Mouse (Mus musculus) mature B cell (primary cell): Measurements from ENCODE around the gene Nrxn2.

Experiments
- in situ Hi-C: fragments of 300-500 bp; cut with MboI; formaldehyde crosslinking; loops from 2 replicates; pipeline ENCODE4 v1.14.3; 2019

Gene Nrxn2

GRCm38 (mm10) chr19:6541521-6541920 lies 123.0 kb downstream of the Nrxn2 start:
- in situ Hi-C loops: no loop called here

- in situ Hi-C loops: no loop called here
Measured at GRCm38 (mm10) chr19:6542367-6543034, 124.0 kb downstream of the Nrxn2 start, which contains the start of gene Slc22a12. Gene Slc22a12, minus strand, starts transcription at chr19:6543032.

GRCm38 (mm10) chr19:6543035-6543383 lies 124.5 kb downstream of the Nrxn2 start:
- in situ Hi-C loops: no loop called here

DNA sequence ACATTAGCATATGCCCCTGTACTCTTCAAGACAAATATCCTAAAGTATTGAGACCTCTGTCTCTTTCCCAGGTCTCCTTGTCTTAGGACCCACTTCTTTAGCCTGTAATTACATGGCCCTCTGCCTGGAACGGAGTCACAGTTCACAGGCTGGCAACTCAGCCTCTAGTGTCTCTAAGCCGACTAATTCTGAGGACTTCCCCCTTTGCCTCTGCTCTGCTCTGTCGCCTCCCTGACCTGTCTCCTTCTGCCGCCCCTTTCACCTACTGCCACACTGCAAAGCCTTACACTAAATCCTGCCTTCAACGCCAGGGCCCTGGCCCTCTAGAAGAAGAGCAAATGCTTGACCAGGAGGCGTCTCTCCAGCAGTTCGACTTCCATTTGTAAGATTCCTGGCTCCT lies 125.0 kb downstream of the Nrxn2 start:
- in situ Hi-C loops: no loop called here

DNA sequence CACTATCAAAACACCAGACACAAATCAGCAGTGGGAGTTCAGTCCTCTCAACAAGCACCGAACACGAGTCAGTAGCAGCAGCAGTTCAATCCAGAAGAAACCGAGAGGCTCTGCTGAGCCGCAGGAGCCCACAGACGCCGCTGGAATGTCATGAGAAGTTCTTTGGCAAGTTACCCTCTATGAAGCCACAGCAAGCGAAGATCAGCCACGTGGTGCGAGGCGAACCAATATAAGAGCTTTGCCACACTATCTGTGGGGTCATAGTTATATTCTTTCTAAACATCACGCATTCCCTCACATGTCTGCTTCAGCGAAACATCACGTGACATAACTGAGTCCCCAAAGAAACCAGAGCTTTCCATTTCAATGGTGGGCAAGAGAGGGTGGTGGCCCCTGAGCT lies 126.2 kb downstream of the Nrxn2 start:
- in situ Hi-C loops: no loop called here

- in situ Hi-C loops: no loop called here
Measured at GRCm38 (mm10) chr19:6545481-6545880, 127.0 kb downstream of the Nrxn2 start.

DNA sequence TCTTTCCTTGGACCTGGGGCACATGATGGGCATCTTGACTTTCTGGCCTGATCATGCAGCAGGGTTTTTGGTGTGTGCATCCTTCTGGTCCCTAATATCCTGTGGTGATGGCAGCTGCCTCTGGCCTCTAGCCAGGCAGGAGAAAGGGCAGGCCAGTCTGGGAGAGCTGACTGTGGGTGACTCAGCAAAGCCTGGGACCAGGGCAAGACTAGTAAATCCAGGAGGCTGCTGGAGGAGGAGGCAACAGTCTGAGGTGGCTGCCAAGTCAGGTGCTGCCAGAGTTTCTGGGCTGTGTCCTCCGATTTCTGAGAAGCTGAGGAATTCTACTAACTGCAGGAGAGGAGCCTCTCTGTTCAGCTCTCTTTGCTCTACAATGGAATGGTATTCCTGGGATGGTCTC lies 127.6 kb downstream of the Nrxn2 start:
- in situ Hi-C loops: no loop called here

DNA sequence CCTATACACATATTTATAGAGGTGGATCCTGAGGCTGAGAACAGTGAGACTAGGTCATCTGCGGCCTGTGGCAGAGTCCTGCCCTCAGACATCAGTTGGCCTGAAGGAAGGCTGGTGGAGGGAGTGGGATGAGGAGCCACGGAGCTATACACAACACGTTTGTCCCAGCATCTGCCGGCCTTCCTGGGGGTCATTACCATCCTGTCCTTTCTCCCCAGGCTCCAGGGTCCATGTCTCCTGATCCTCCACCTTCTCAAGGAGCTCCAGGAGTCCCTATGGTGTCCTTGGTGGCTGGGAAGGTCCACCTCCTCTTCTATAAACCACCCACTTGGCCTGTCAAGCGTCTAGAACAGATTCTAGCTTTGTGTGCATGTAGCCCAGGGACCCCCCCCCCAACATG lies 129.3 kb downstream of the Nrxn2 start:
- in situ Hi-C loops: no loop called here

DNA sequence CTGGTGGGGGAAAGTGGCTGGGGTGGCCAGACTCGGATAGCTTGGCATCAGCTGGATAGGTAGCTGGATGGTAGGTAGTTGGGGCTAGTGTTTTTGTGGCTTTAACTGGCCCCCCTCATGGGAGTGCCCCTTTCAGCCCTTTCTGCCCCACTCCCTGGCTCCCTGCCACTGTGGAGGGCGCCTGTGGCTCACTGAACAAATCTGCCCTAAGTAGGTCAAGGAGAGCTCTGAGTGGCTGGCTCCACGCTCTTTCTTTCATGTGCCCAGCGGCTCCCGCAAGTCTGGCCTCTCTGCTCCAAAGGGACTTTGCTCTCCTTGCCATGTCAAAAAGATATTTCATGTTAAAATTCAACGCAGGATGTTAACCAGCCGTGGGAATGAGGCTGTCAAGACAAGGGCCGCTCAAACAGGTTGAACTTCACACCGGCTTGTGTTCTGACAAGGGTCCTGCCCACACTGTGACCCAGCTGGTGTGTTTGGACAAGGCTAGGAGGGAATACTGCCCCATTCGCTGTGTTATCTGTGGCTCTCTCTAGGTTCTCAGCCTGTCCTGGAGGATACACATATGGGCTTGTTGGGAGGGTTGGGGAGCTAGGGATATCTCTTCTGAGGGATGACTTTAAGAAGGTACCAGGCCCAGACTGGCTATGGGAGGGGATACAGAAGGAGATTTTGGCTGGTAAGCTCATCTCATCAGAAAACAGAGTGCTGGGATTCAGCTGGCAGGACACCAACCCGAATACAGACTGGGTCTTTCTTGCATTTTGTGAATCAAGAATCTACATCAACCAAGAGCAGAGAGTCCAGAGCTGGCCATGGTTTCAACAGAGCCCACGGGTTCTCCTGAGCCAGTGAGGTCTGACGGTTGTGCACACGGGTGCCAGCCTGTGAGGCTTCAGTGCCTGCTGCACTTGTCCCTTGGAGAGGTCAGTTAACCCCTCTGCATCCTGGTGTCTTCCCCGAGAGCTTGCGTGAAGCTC lies 130.2 kb downstream of the Nrxn2 start:
- in situ Hi-C loops: no loop called here

DNA sequence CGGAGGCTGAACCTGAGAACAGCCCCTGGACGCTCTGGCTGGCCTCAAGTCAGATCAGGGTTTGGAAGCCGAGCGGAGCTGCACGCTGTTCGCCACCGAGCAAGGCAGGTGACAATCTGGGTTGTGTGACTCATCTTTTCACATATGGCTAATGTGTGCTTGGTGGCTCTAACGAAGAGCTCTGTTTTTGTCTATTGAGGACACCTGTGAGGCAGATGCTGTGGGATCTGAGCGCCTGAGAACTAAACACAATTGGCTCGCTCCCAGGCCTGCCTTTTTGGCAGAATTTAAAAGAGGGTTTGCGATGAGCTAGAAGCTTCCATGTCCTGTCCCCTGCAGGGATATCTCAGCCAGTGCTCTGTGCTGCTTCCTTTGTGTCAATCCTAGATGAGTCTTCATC lies 131.0 kb downstream of the Nrxn2 start:
- in situ Hi-C loops: no loop called here

DNA sequence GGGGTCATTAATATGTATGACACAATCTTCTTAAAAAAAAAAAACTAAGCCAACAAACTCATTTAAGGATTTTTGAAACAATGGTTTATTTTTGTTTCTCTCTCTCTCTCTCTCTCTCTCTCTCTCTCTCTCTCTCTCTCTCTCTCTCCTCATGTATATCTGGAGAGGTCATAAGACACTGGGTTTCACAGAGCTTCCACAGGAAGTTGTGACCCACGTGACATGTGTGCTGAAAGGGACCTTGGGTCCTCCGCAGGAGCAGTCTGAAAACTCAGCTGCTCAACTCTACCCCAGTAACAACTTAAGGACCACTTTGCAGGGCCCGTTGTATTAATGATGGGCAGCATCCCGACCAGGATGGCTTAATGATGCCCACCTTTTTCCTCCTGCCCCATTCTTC lies 132.7 kb downstream of the Nrxn2 start:
- in situ Hi-C loops: no loop called here

DNA sequence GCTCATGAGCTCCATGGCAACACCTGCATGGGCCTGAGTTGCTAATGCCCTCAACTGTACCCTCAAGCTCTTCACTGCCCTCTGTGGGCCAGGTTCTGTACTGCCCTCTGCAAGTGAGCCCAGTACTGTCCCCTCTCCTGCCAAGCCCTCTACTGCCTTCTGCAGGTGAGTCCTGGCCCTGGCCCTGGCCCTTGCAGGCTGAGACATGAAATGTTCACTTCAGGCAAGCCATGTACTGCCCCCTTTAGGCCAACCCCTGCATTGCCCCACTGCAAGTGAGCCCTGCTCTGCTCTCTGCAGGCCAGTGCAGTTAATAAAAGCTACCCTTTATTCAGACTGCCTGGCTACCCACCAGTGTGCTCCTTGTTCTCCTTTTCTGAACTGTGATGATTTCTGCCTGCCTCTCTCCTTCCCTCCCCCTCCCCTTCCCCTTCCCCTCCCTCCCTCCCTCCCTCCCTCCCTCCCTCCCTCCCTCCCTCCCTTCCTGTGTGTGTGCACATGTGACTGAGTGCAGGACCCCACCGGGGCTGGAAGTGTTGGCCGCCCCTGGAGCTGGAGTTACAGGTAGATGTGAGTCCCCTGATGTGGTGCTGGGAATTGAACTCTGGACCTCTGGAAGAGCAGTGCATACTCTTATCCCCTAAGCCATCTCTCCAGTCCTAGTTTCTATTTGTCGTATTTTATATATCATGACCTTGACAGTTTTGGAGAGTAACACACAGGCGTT lies 133.9 kb downstream of the Nrxn2 start:
- in situ Hi-C loops: no loop called here

- in situ Hi-C loops: no loop called here
Measured at GRCm38 (mm10) chr19:6553174-6553573, 134.6 kb downstream of the Nrxn2 start.

GRCm38 (mm10) chr19:6553819-6554582 lies 135.5 kb downstream of the Nrxn2 start:
- in situ Hi-C loops: no loop called here

- in situ Hi-C loops: no loop called here
Measured at GRCm38 (mm10) chr19:6559576-6559975, 141.0 kb downstream of the Nrxn2 start.

GRCm38 (mm10) chr19:6560246-6560815 lies 141.8 kb downstream of the Nrxn2 start:
- in situ Hi-C loops: no loop called here

DNA sequence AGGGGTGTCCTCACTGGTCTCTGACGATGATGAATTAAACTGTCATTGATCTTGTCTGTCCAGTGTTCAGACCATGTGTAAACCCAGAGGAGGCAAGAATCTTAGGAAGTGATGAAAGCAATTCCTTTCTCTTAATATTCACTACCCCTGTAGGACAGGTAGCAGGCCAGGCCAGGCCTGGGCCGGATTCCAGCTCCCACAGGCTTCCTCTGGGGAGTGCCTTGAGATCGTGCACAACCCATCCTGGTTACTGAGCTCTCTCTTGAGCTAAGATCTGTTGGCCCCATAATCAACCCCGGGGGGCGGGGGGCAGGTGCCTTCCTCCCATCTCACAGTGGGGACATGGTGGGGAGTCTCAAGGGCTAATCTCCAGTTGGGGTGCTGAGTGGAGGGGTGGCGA lies 146.6 kb downstream of the Nrxn2 start:
- in situ Hi-C loops: no loop called here

DNA sequence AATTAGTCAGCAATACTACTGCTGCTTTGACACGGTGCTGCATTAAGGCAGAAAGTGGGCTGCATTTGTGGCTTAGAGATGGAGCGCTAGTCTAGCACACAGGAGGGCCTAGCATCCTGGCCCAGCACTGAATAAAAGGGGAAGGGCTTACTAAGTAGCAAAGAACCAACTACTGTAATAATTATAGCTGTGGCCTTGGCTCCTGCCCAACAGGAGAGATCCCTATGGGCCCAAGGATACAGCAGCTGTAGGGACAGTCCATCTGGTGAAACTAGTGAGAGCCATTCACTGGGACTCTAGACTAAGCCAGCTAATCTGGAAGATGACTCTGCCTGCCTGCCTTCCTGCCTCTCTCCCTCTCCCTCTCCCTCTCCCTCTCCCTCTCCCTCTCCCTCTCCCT lies 147.9 kb downstream of the Nrxn2 start:
- in situ Hi-C loops: no loop called here

GRCm38 (mm10) chr19:6569021-6569420 lies 150.5 kb downstream of the Nrxn2 start:
- in situ Hi-C loops: no loop called here

DNA sequence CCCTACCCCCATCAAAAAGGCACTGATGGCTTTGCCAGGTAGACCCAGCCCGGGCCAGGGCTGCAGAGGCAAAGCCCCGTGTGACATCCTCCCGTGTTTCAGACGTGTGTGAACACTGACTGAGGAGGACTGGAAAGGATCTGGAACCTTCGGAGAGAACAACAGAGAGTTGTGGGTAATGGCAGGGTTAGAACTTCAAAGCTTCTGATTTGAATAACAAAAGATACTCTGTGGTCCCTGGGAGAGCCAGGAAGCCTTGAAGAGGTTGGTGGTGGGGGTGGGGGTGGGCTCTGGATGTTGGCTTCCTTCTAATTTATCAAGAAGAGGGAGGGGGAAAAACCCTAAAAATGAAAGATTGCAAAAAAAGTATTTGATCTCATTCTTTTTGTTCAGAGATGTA lies 151.0 kb downstream of the Nrxn2 start:
- in situ Hi-C loops: no loop called here

GRCm38 (mm10) chr19:6571476-6571875 lies 152.9 kb downstream of the Nrxn2 start:
- in situ Hi-C loops: no loop called here
